Mouse (Mus musculus) induced T-regulatory cell, adult 2 months (primary cell): ENCODE measurements at regions not wholly inside any gene's neighbourhood (a gene's known extent, or its start where the extent isn't known, plus 50 kb on each side); places are given as distances from the start of the nearest gene placed in this dataset.

Source experiments
- DNase-seq: peaks from one replicate; pipeline ENCODE4 v3.0.0-alpha.2; 2012; ENCODE audit warnings: low read depth

DNA sequence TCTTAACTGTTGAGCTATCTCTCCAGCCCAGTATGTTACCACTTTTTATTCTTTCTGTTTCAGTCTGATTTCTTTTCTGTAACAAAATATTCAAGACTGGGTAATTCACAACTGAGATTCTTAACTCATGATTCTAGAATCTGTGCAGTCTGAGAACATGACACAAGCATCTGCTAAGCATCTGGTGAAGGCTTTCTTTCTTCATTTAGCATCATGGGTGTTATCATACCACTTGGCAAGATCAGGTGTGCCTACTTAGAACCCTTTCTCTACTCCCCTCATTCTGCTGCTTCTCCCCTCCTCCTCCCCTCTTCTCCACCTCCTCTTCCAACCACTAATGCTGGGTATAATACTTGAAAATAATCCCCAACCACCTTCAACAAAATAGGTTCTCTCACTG is 62.1 kb upstream of the Pfn2 start:
- no peak for DNase-seq

DNA sequence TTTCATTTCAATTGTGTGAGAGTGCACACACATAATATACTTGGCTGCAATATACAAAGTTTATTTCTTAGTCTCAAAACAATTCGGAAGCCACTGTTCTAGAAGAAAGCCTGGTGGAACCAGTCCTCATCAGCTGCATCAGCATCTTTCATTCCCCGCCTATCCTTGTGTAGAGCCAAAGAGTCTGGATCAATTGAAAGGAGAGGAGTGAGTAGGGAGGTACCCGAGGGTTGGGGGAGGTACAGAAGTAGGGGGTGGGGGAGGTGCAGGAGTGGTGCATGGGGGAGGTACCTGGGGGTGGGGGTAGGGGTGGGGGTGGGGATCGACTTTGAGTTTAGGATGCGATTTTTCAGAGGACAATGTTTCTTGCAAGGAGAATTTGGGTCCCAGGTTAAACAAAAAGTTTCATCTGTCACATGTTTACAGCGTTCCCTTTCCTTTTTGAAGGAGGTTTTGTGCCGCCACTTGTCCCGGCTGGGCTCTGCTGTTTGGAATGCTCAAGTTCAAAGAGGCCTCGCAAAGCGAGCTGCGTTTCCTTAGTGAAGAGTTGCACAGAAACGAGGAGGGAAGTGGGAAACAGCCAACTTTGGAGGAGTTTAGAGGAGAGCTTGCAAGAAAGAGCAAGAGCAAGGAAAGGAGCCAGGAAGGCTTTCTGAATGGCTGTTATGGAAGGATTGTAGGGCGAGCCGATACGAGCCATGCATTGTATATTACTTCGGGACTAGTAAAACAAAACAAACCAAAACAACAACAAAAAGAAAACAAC is 64.1 kb upstream of the Pfn2 start:
- no peak for DNase-seq

DNA sequence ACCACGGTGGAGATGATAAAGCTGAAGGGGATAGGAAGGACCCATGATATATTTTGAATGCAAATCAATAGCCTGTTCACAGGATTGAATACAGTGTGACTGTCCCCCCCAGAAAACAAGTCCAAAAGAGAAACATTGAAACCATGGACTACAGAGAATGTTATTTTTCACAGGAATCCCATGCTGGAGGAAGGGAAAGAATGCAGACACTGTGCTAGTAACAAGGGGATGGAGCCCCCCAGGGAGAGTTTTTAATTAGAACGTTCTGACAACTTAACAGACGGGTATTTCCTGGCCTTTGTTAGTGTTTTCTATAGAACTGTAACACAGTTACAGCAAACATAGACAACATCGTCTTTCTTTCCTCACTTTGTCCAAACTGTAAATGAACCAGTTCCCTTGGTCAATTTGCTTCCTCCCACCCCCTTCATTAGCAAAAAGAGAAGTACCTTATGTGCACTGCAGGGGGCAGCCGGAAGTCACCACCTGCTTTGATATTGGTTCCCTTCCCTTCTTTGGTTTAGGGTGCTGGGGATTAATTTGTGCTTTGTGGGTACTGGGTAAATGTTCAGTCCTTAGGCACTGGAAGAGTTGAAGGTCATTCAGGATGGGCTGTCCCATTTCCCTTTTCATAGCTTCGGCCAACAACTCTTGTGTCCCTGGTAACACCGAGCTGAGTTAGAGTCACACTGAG is 64.9 kb upstream of the Pfn2 start:
- DNase-seq = no peak

DNA sequence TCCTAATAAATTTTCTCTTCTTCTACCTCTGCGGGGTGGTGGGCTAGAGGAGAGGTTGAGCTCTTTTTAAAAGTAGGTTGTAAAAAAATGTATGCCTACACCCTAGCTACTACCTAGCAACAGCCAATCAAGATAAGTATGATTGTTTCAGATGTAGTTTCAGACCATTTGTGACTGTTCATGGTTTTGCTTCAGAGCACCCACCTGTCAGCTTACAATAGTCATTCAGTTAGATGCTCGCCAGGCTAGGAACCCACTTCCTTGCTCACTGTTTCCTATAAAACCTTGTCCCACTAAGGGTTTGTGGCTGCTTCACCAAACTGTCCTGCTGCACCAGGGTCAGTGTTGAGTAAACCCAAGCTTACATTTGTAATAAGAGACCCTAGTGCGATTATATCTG is 66.8 kb upstream of the Pfn2 start:
- DNase-seq = no peak

DNA sequence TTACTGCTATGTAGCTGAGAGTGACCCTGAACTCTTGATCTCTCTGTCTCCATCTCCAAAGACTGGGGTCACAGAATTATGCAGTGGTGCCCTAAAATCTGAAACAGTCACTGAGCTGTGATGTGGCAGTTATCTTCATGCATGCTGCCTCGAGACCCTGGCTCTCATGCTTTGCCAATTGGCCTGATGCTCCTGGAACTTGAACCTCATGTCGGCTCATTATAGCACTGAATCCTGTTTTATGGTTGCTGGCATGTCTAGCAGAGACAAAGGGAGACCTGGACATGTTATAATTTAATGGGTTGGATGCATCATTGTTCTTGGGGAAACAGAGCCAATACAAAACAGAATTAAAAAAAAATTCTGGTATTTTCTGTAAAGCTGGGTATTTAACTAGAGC is 71.0 kb upstream of the Pfn2 start:
- no peak for DNase-seq

DNA sequence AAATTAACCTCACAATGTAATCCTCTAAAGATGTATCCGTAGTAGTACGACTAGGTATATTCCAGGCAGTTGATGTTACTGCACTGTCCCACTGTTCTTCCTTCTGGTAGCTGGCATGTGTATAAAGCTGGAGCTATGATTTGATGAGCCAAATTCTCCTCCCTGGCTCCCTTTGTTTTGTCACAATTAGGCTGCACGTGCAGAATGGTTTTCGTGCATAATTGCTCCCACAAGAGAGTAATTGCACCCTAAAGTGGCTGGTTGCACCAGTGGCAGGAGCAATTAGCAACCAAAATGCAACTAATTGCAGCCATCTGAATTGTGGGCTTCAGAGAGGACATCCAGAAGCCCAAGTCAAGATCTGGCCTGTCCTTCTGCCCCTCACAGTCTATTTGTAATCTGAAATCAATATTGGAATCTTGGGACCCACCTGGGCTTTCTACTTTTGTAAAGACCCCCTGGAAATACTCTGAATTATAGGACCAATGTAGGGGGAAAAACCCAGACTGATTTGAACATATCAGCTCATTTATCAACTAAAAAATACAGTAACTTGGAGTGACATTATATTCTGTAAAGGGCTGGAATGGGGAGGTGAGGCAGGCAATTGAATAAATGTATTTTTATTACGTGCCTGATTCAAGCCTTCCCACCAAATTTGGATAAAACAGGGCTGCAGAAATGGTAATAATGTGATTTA is 71.7 kb upstream of the Pfn2 start:
- DNase-seq = no peak

DNA sequence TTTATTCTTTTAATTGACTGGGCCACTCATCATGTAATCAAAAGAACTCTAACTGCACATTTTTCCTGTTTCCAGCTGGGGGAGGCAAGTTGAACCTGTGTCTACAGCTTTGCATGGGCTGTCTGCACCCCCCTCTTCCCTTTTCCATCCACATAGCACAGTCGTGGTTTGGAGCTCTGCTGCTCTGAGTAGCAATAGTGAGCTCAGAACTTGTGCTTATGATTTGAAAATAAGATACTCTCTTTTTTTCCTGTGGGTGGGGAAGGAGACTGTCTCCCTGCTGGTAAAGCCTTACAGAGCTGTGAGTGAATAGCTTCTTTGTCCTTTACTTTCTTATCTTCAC is 72.2 kb upstream of the Pfn2 start:
- DNase-seq = no peak

DNA sequence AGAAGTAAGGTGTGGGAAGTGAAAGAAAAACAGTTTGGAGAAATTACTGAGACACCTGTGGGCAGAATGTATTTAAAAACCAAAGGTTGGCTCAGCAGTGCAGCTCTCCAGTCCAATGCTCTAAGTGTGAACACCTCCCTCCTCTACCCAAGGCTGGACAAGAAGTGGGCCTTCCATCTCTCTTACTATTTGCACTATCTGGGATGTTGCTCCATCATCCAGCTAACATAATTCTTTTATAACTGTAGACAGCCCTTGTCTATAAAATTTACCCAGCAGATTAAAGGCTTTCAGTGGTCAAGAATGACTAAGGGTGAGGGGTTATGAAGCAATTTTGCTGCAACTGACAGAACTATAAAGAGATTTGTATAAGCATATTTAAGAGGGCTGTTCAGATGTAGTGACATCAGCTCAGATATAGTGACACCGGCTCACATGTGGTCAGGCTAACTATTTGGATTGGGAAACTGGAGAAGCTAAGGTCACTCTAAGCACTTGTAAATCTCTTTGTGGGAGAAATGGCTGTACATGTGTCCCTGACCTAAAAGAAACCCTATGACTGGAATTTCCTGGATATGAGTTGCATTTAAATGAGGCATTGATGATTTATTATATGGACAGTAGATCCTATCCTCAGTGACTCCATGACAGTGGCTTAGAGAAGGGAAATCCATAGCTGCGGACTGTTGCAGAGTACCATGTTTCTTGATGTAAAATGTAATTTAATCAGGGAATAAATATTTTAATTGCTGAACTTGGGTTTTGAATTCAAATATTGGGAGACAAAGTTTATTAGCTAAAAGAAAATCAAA is 73.4 kb upstream of the Pfn2 start:
- DNase-seq = no peak

DNA sequence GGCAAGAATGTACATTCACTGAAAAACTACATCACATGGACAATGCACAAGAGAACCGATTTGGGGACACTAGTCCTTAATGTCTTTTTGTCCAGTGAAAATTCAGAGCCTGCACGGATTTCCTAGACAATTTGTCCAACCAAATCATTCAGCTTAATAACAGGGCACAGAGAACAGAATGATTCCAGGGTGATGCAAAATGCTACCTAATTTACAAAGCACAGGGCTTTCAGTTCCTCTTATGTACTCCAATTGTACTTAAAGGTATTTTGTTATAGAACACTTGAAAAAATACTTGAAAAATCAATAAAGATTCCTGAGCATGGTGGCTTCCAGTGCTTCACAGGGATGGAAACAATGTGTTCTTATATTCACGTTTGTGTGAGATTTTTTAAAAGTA is 75.2 kb upstream of the Pfn2 start:
- no peak for DNase-seq

DNA sequence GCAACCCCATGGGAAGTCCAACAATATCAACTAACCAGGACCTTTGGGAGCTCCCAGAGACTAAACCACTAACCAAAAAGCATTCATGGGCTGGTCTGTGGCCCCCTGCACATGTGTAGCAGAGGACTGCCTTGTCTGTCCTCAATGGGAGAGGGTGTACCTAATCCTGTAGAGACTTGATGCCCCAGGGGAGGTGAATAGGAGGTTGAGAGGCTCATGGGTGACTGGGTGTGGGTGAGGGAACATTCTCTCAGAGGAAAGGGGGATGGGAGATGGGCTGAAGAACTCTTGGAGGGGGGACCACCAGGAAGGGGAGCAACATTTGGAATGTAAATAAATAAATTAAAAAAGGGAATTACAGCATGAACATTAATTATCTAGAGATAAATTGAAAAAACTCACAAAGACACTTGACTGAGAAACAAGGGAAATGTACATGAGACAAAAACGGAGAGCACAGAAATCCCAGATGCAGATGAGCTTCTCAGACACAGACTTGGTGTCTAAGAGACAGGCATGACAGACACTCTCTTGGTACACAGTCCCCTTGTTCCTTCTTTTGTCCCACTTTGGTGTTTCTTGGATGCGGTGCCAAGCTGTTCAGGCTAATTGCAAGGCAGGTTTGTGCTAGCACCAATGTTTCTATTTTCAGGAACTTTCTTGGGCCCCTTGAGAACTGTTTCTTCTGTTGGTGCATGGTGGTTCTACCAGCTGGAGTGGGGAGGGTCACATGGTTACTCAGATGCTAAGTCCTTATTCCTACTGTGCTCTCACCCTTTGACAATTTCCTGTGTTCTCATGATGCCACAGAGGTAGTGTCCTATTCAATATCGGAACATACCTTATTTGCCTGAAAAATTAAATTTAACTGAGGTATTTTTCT is 85.0 kb upstream of the Pfn2 start:
- DNase-seq = no peak

DNA sequence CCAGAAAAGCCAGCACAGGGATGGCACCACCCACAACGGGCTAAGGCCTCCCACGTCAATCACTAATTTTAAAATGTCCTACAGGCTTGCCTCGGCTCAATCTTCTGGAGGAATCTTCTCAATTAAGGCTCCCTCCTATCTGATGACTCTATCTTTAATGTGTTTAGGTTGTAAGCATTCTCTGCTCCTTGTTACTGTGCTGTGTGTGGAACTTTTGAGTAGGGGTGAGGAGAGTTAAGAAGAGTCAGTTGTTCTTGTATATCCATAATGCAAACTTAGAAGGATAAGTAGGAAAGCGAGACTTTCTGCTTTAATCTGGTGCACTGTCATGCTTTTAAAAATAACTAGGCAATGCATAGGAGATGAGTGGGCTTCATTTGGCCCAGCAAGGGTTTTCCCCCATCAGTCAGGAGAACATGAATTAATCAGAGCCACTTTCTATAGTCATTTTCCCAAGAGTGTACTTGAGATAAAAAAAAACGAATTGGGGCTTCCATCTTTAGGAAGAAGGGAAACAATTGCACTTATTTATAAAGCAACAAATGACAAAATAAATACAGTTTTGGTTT is 87.2 kb upstream of the Pfn2 start:
- DNase-seq = no peak

DNA sequence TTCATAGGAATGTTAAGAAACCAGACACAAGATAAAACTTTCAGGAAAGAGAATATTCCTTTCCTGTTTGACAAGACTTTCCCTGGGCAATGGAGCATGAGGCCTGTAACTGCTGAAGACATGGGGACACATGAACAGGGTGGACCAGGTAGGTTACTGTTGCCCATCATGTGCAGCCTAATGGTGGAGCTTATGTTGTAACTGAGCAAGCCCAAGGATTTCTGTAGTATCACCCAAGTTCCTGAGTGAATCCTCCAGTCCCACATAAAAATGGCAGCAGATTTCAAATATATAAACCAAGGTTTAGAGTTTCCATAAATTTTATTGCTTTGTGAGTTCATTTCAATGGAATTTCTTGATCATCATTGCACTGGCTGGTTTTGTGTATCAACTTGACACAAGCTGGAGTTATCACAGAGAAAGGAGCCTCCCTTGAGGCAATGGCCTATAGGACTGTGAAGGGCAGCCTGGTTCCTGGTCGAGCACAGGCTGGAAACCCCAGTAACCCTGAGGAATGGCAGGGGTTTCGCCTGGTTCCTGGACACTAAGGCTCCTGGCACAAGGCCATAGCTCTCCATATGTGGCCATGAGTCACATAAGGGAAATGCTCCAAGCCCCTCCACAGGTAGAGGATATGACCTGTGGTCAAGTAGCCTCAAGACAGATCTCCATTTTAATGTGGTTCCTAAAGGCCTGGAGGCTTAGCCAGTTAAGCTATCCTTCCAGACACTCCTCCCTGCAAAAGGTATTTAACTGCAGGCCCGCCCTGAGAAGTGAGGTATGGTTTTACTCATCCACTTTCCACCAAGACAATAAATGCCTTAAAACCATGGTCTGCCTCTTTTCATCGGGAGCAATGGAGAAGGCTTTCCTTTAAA is 92.9 kb upstream of the Pfn2 start:
- DNase-seq = no peak

DNA sequence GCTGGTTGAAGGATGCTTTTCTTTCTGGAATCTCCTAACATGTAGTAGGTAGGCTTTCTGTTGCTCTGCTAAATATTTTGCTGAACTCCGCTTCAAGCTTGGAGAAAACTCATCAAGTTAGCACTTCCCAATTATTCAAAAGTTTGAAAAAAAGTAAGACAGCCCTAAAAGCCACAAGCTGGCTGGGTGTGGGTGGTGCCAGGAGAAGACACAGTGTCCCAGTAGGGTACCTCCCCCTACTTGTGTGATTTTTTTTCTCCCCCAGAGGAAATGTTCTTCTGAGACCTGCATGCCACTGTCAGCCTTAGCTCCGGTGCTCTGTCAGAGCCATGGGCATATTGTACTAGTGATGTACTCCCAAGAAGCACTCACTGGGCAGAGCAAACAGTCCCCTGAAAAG is 96.8 kb upstream of the Pfn2 start:
- no peak for DNase-seq

DNA sequence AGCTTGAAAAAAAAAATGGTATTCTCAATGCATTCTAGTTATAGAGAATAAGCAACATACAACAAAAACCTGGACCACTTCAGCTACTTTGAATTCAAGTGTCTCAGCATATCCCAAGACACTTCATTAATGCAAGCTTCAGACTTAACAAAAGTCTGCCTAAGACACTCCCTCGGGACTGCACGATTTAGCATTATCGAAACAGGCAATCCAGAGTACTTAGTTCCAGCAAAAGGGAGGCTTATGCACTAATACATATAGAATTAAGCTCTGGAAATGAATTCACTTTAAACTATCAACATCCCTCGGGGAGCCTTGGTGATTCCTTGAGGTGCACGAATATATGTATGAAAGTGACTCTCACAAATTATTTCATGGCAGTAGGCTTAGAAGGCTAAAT is 97.9 kb upstream of the Pfn2 start:
- no peak for DNase-seq

DNA sequence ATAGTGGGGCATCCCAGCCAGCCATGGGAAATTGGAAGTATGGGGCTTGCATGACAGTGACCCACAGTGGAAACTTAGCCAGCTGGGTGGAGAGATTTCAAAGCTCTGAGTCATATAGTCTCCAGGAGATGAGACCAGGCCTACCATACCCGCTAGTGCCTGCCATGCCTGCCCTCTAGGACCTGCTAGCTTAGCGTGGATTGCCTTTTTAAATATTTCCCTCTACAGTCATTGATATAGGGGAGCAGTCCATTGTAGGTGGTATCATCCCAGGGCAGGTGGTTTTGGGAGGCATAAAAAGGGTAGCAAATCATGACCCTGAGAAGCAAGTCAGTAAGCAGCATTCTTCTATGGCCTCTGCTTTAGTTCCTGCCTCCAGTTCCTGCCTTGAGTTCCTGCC is 99.5 kb upstream of the Pfn2 start:
- DNase-seq = no peak

DNA sequence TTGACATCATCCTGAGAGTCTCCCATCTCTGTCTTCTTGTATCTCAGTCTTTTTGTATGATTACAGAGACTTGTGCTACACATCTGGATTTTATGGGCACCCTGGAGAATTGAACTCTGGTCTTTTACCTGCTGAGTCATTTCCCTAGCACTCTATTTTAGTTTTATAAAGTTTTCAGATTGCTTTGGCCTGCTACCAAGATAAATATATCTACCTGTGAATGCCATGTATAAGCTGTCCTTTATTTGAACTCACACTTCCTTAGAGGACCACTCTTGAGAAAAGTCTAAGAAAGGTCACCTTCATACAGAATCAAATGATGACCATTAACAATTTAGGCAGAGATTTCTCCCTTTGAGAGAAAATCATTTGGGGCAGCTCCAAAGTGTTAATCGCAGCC is 100.8 kb upstream of the Pfn2 start:
- no peak for DNase-seq

DNA sequence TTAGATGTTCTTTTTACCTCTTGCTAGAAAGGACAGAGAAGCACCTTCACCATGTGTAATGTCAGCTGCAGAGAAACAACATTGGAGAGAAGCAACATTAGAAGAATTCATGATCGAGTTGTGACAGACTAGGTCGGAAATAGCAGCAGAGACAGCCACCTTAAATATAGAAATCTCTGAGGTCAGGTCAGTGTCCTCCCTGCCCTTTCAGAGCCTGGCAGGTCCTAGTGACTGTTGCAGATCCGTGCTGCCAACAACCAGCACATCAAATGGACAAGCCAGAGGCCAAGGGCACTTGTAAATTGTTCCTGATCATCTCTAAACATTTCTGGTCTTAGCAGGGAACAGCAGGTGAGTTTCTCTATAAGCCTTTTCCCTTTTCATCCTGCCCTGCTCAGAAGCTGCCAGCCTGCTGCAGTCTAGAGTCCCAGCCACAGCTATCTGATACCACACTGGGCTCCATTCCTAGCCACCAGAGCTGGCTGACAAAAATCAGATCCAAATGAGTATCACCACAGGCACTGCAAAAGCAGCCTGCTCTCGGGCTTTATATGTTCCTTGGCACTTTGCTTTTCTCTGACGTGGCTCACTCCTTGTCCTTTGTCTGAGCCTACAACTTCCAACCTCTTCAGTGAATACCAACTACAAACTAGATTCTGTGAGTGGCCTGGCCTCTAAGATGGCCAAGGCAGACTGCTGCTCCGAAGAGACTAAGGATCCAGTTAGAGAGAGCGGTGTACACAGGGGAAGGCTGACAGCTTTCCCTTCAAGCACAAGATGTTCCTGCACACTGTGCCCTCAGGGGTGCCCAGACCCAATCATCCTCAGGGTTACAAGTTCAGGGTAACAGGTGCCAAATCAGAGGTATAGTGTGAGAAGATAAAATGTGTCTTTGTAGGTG is 102.8 kb upstream of the Pfn2 start:
- DNase-seq = no peak

DNA sequence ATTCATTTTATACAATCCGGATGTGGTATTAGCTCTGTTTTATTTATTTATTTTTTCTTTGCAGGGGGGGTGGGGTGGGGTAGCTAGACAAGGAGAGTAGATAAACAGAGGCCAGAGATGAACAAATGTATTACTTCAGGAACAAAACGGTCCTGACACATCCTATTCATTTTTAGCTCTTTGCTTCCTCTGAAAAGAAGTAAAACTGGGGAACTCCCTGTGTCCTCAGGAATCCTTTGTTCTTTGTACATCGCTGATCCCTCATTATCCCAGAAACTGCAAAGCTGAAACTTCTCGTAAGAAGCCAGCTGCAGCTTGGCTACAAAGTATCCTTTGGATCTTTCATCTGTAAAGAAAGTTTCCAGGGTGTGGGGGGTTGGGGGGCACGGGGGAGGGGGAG is 103.6 kb upstream of the Pfn2 start:
- no peak for DNase-seq

DNA sequence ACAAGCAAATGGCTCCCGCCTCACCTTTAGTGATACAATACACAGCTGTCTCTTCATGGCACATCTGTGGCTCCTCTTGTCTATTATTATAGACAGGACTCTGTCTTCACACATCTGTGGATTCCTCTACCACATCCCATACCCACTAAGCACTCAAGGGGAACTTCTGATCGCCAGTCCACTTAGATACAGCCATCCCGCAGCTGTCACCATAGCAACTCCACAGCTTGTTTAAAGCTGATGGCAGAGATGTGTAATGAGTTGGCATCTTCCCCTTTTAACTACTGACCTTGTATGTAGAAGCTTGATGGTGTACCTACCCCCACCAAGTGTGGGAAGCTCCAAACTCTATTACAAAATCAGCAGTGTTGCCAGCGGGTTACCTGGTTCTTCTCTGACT is 109.5 kb upstream of the Pfn2 start:
- DNase-seq = no peak
